Mouse (Mus musculus) hindbrain, postnatal 0 days (tissue): ENCODE measurements around the gene Sp9. TPM values are rescaled to one million over a fixed set of nuclear protein-coding genes. Genes with fewer than 3 reads are reported as not detected.

ENCODE experiments used
- ATAC-seq: fragments of 200-750 bp; cut with Nextera tagmentation; 2 replicates; pipeline ENCODE4 v1.8.0; 2017; ENCODE audit warnings: mild to moderate bottlenecking, moderate TSS enrichment, moderate library complexity
- DNase-seq: peaks from one replicate; pipeline ENCODE4 v3.0.0-alpha.2; 2015; ENCODE audit warnings: low spot score
- H3K27ac ChIP-seq: fragments of 300-500 bp; sonication (generic); 2 replicates; pipeline ENCODE4 v1.5.1; 2014; ENCODE audit warnings: mild to moderate bottlenecking
- H3K27me3 ChIP-seq: fragments of 300-500 bp; sonication (generic); 2 replicates; pipeline ENCODE4 v1.6.1; 2014; ENCODE audit warnings: low read length, mixed read lengths; ENCODE audit not compliant: insufficient read depth
- H3K36me3 ChIP-seq: fragments of 300-500 bp; sonication (generic); 2 replicates; pipeline ENCODE4 v1.6.1; 2014; ENCODE audit warnings: low read length, mixed read lengths; ENCODE audit not compliant: insufficient read depth
- H3K4me1 ChIP-seq: fragments of 300-500 bp; sonication (generic); 2 replicates; pipeline ENCODE4 v1.6.1; 2014; ENCODE audit warnings: antibody characterized with exemption, low read length, mixed read lengths; ENCODE audit not compliant: insufficient read depth
- H3K4me2 ChIP-seq: fragments of 300-500 bp; sonication (generic); 2 replicates; pipeline ENCODE4 v1.6.1; 2014; ENCODE audit warnings: low read depth, mild to moderate bottlenecking, low read length, moderate library complexity, mixed read lengths
- H3K4me3 ChIP-seq: fragments of 300-500 bp; sonication (generic); 2 replicates; pipeline ENCODE4 v1.5.1; 2014; ENCODE audit warnings: low read length
- H3K9ac ChIP-seq: fragments of 300-500 bp; sonication (generic); replicated peaks from 2 replicates; pipeline ENCODE4 v1.6.1; 2014; ENCODE audit warnings: mild to moderate bottlenecking, low read length, moderate library complexity, mixed read lengths
- H3K9me3 ChIP-seq: fragments of 300-500 bp; sonication (generic); 2 replicates; pipeline ENCODE4 v1.6.1; 2016; ENCODE audit warnings: low read length, mixed read lengths
- CTCF ChIP-seq: IDR thresholded peaks from 2 replicates; pipeline ENCODE4 v1.5.1; 2016; ENCODE audit warnings: antibody characterized with exemption, control low read depth, low read depth
- WGBS: fragments of 180-500 bp; shearing (Covaris S2); extraction: QIAGEN DNeasy Blood & Tissue Kit; methylation state at CpG from one replicate; pipeline ENCODE4 v1.1.7; 2014; 5-methylcytosine and 5-hydroxymethylcytosine counted together
- polyA plus RNA-seq: library from polyadenylated mRNA; unstranded; fragments of >200 nt; fragmentation: Nextera tagmentation; extraction: Ambion mirVana; gene quantifications from 2 replicates; pipeline ENCODE4 v1.2.1, GENCODE M21; 2015
- total RNA-seq: library from RNA; depleted of rRNA; stranded (reverse); fragments of >200 nt; gene quantifications from 2 replicates; pipeline ENCODE4 v1.2.3, GENCODE M21; 2014

The Sp9 gene
- total and polyA plus RNA-seq, 2 experiments from 2014 or later: 0.63 to 1.7 TPM

- no peaks in the 10 kb centered on the region for H3K9me3 ChIP-seq
- ATAC-seq: peak; percentile 31; the same call in 1 of the 2 replicates
- H3K27me3 ChIP-seq: peaks cover 50% of the 10 kb centered on the region
- H3K36me3 ChIP-seq: no peaks in the 10 kb centered on the region
- 1% methylated on average over 17 of the region's 17 CpGs for WGBS
- H3K9ac ChIP-seq: no peak overlapping the region
- H3K27ac ChIP-seq: no peak overlapping the region
- H3K4me1 ChIP-seq: no peaks in the 10 kb centered on the region
- TF ChIP-seq CTCF: no peak
- no peak overlapping the region for H3K4me3 ChIP-seq
- H3K4me2 ChIP-seq: peak overlapping the region; percentile 25
- DNase-seq: no peak
Observed at GRCm38 (mm10) chr2:73278869-73279268, 7.1 kb downstream of the Sp9 start.

GRCm38 (mm10) chr2:73279271-73280038 lies 7.7 kb downstream of the Sp9 start:
- Histone ChIP-seq H3K9me3 (no peaks in the 10 kb centered on the region), H3K36me3 (no peaks in the 10 kb centered on the region), H3K4me1 (no peaks in the 10 kb centered on the region), H3K27me3 (peaks cover 49% of the 10 kb centered on the region), H3K4me3 (no peak overlapping the region; the same call in 1 of the 2 replicates), H3K27ac (no peak overlapping the region), H3K9ac (no peak overlapping the region), H3K4me2 (peak overlapping the region; percentile 25)
- 2% methylated on average over 30 of the region's 31 CpGs for WGBS
- ATAC-seq (no peak; the same call in 1 of the 2 replicates), DNase-seq (peak; percentile 8)
- no peak for TF ChIP-seq CTCF

GRCm38 (mm10) chr2:73280356-73281047 lies 8.8 kb downstream of the Sp9 start:
- WGBS: 5% methylated on average over 33 of the region's 33 CpGs
- H3K4me2 ChIP-seq: no peak overlapping the region

GRCm38 (mm10) chr2:73281048-73281661 lies 9.4 kb downstream of the Sp9 start:
- peaks cover 43% of the 10 kb centered on the region for H3K27me3 ChIP-seq
- ATAC-seq: no peak
- WGBS: 25% methylated on average over 22 of the region's 22 CpGs

More at GRCm38 (mm10) chr2:73280356-73281047, 8.8 kb downstream of the Sp9 start:
- TF ChIP-seq CTCF: no peak
- no peaks in the 10 kb centered on the region for H3K4me1 ChIP-seq
- peak; percentile 8 for DNase-seq
- H3K27me3 ChIP-seq: peaks cover 49% of the 10 kb centered on the region
- no peaks in the 10 kb centered on the region for H3K36me3 ChIP-seq
- no peaks in the 10 kb centered on the region for H3K9me3 ChIP-seq
- no peak for ATAC-seq
- H3K27ac ChIP-seq: no peak overlapping the region
- no peak overlapping the region for H3K4me3 ChIP-seq
- no peak overlapping the region for H3K9ac ChIP-seq

GRCm38 (mm10) chr2:73281707-73282106 lies 10.0 kb downstream of the Sp9 start:
- H3K27ac ChIP-seq: no peak overlapping the region
- no peak overlapping the region for H3K9ac ChIP-seq
- no peaks in the 10 kb centered on the region for H3K36me3 ChIP-seq
- no peak overlapping the region for H3K4me2 ChIP-seq
- DNase-seq (peak; percentile 40), ATAC-seq (no peak)
- peak; percentile 60 for TF ChIP-seq CTCF
- peaks cover 40% of the 10 kb centered on the region for H3K27me3 ChIP-seq
- 14% methylated on average over 7 of the region's 7 CpGs for WGBS
- H3K4me3 ChIP-seq: no peak overlapping the region
- H3K9me3 ChIP-seq: no peaks in the 10 kb centered on the region
- H3K4me1 ChIP-seq: no peaks in the 10 kb centered on the region

More at GRCm38 (mm10) chr2:73281048-73281661, 9.4 kb downstream of the Sp9 start:
- Histone ChIP-seq H3K4me2 (no peak overlapping the region), H3K4me3 (no peak overlapping the region), H3K36me3 (no peaks in the 10 kb centered on the region), H3K27ac (no peak overlapping the region), H3K9me3 (no peaks in the 10 kb centered on the region), H3K9ac (no peak overlapping the region), H3K4me1 (no peaks in the 10 kb centered on the region)
- TF ChIP-seq CTCF: no peak
- no peak for DNase-seq

- Histone ChIP-seq H3K36me3 (no peaks in the 10 kb centered on the region; the same call in 1 of the 2 replicates), H3K9ac (no peak overlapping the region), H3K9me3 (no peaks in the 10 kb centered on the region), H3K4me2 (no peak overlapping the region), H3K27ac (no peak overlapping the region), H3K27me3 (peaks cover 12% of the 10 kb centered on the region; the same call in 1 of the 2 replicates), H3K4me1 (no peaks in the 10 kb centered on the region), H3K4me3 (no peak overlapping the region)
- DNase-seq (peak; percentile 82), ATAC-seq (no peak)
- WGBS: 10% methylated on average over 2 of the region's 2 CpGs
- TF ChIP-seq CTCF: peak; percentile 68
Observed at GRCm38 (mm10) chr2:73285630-73286029, 13.9 kb downstream of the Sp9 start.
